Mouse (Mus musculus) spleen, adult 2 months (tissue): ENCODE data around the gene Ubox5.

Source experiments
- CTCF ChIP-seq: fragments of 200-500 bp; IDR thresholded peaks from 2 replicates; pipeline ENCODE4 v1.5.1; 2011; ENCODE audit warnings: mild to moderate bottlenecking, inconsistent platforms; ENCODE audit not compliant: insufficient read depth, insufficient read length, insufficient replicate concordance; ENCODE audit errors: extremely low read depth
- POLR2A ChIP-seq: fragments of 200-500 bp; IDR thresholded peaks from 2 replicates; pipeline ENCODE4 v1.6.1; 2011; ENCODE audit warnings: low read depth, low read length, inconsistent platforms

DNA sequence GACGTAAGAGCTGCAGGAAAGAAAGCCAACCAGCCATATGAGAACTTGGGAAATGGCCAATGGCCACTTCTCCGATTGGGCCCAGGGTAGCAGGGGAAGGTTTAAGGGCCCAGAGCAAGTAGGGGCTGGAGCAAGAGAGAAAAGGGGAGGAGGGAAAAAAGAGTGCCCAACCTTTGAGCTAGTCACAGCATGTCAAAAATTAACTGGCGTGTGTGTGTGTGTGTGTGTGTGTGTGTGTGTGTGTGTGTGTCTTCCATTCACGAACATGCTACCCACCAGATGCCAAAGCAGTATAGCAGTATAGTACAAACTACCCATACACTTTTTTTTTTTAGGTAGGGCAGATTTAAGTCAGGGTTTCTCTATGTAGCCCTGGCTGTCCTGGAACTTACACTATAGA lies 60.9 kb downstream of the Ubox5 start:
- no peak for TF ChIP-seq CTCF
- TF ChIP-seq POLR2A: no peak
